Mouse (Mus musculus): Measurements from ENCODE around the gene Gpd1. TPM values are rescaled to one million over a fixed set of nuclear protein-coding genes. Genes with fewer than 3 reads are reported as not detected.

Gpd1 gene
- 0.97 and 1.4 TPM in 2 replicates for polyA plus RNA-seq (2016; fragmentation: Nextera tagmentation; extraction: Ambion mirVana)

GRCm38 (mm10) chr15:99717386-99718334, at the start of gene Gpd1:
Gpd1 (plus strand) TSS chr15:99717515.
- Histone ChIP-seq H3K4me3 (no peak within 1 kb of the TSS), H3K27me3 (replicated peaks) (no peaks in the 10 kb centered on the region), H3K36me3 (peaks cover 59% of the 10 kb centered on the region), H3K4me2 (replicated peaks) (no peak within 1 kb of the TSS), H3K4me1 (peaks cover 16% of the 10 kb centered on the region), H3K9me3 (no peaks in the 10 kb centered on the region), H3K9ac (no peak within 1 kb of the TSS), H3K27ac (no peak within 1 kb of the TSS)
- WGBS, result 77% methylated on average over 26 of the region's 26 CpGs
- no peak for ATAC-seq (ENCODE audit: low FRiP score, low read depth)

- no peak overlapping the region for H3K4me2 ChIP-seq (replicated peaks)
- no peaks in the 10 kb centered on the region for H3K36me3 ChIP-seq
- H3K4me3 ChIP-seq, result no peak overlapping the region
- H3K4me1 ChIP-seq, result peaks cover 59% of the 10 kb centered on the region
- no peak for ATAC-seq (ENCODE audit: low FRiP score, low read depth)
- WGBS, result 99% methylated on average over 2 of the region's 2 CpGs
- H3K9ac ChIP-seq, result no peak overlapping the region
- H3K27ac ChIP-seq, result no peak overlapping the region
- no peaks in the 10 kb centered on the region for H3K9me3 ChIP-seq
- peaks cover 31% of the 10 kb centered on the region for H3K27me3 ChIP-seq (replicated peaks)
These were observed 49.8 kb upstream of the Gpd1 start for GRCm38 (mm10) chr15:99667544-99667943.

- peak overlapping the region; percentile 93 for H3K4me2 ChIP-seq (replicated peaks)
- H3K4me1 ChIP-seq, result peaks cover 68% of the 10 kb centered on the region
These were observed 48.4 kb upstream of the Gpd1 start for GRCm38 (mm10) chr15:99668881-99669280.

GRCm38 (mm10) chr15:99669392-99669791, 47.9 kb upstream of the Gpd1 start:
- Histone ChIP-seq H3K4me1 (peaks cover 66% of the 10 kb centered on the region), H3K9me3 (no peaks in the 10 kb centered on the region), H3K4me3 (no peak overlapping the region), H3K27ac (0 out of 2 replicates have a peak overlapping the region, but pooled peaks have one; percentile 74), H3K4me2 (replicated peaks) (peak overlapping the region; percentile 93), H3K9ac (0 out of 2 replicates have a peak overlapping the region, but pooled peaks have one; percentile 95), H3K27me3 (replicated peaks) (peaks cover 31% of the 10 kb centered on the region), H3K36me3 (peaks cover 4% of the 10 kb centered on the region; the same call in 1 of the 2 replicates)
- WGBS, result 0% methylated on average over 1 of the region's 1 CpGs
- no peak for ATAC-seq (ENCODE audit: low FRiP score, low read depth)

More at GRCm38 (mm10) chr15:99668881-99669280, 48.4 kb upstream of the Gpd1 start:
- H3K36me3 ChIP-seq, result peaks cover 2% of the 10 kb centered on the region; the same call in 1 of the 2 replicates
- H3K27ac ChIP-seq, result no peak overlapping the region
- H3K9ac ChIP-seq, result 0 out of 2 replicates have a peak overlapping the region, but pooled peaks have one; percentile 17
- whole genome bisulfite sequencing, result under 1% methylated on average over 12 of the region's 12 CpGs
- H3K27me3 ChIP-seq (replicated peaks), result peaks cover 31% of the 10 kb centered on the region
- H3K4me3 ChIP-seq, result no peak overlapping the region
- ATAC-seq (ENCODE audit: low FRiP score, low read depth), result no peak; the same call in 1 of the 2 replicates
- no peaks in the 10 kb centered on the region for H3K9me3 ChIP-seq

GRCm38 (mm10) chr15:99670154-99670821, 47.0 kb upstream of the Gpd1 start, which contains the start of gene Asic1:
Asic1 (plus strand) TSS chr15:99670368.
- ATAC-seq (ENCODE audit: low FRiP score, low read depth), result peak; percentile 39
- Histone ChIP-seq H3K27me3 (replicated peaks) (peaks cover 31% of the 10 kb centered on the region), H3K9me3 (no peaks in the 10 kb centered on the region), H3K4me1 (peaks cover 61% of the 10 kb centered on the region), H3K4me3 (peak within 1 kb of the TSS; percentile 78), H3K27ac (peak within 1 kb of the TSS; percentile 74), H3K36me3 (peaks cover 4% of the 10 kb centered on the region; the same call in 1 of the 2 replicates), H3K4me2 (replicated peaks) (peak within 1 kb of the TSS; percentile 93), H3K9ac (peak within 1 kb of the TSS; percentile 95)
- WGBS, result 2% methylated on average over 65 of the region's 74 CpGs

GRCm38 (mm10) chr15:99670964-99671670, 46.2 kb upstream of the Gpd1 start:
- WGBS, result 7% methylated on average over 14 of the region's 17 CpGs
- Histone ChIP-seq H3K27me3 (replicated peaks) (peaks cover 31% of the 10 kb centered on the region), H3K36me3 (peaks cover 4% of the 10 kb centered on the region; the same call in 1 of the 2 replicates), H3K9ac (peak overlapping the region; percentile 95), H3K9me3 (no peaks in the 10 kb centered on the region), H3K4me1 (peaks cover 59% of the 10 kb centered on the region), H3K4me2 (replicated peaks) (peak overlapping the region; percentile 93), H3K27ac (peak overlapping the region; percentile 74; the same call in 1 of the 2 replicates), H3K4me3 (peak overlapping the region; percentile 78)
- 0 out of 2 replicates have a peak, but pooled peaks have one; percentile 10 for ATAC-seq (ENCODE audit: low FRiP score, low read depth)

- Histone ChIP-seq H3K9me3 (no peaks in the 10 kb centered on the region), H3K36me3 (peaks cover 4% of the 10 kb centered on the region; the same call in 1 of the 2 replicates), H3K27me3 (replicated peaks) (peaks cover 31% of the 10 kb centered on the region), H3K4me3 (peak overlapping the region; percentile 78; the same call in 1 of the 2 replicates), H3K4me2 (replicated peaks) (peak overlapping the region; percentile 93), H3K27ac (no peak overlapping the region), H3K9ac (peak overlapping the region; percentile 95), H3K4me1 (peaks cover 58% of the 10 kb centered on the region)
- WGBS, result 75% methylated on average over 14 of the region's 14 CpGs
- ATAC-seq (ENCODE audit: low FRiP score, low read depth), result no peak
These were observed 45.5 kb upstream of the Gpd1 start for GRCm38 (mm10) chr15:99671783-99672182.

- WGBS, result 84% methylated on average over 3 of the region's 3 CpGs
- Histone ChIP-seq H3K4me2 (replicated peaks) (peak overlapping the region; percentile 40), H3K9me3 (no peaks in the 10 kb centered on the region), H3K36me3 (peaks cover 4% of the 10 kb centered on the region; the same call in 1 of the 2 replicates), H3K27ac (no peak overlapping the region), H3K4me3 (no peak overlapping the region), H3K4me1 (peaks cover 66% of the 10 kb centered on the region), H3K9ac (no peak overlapping the region), H3K27me3 (replicated peaks) (peaks cover 25% of the 10 kb centered on the region)
- ATAC-seq (ENCODE audit: low FRiP score, low read depth), result no peak
These were observed 42.4 kb upstream of the Gpd1 start for GRCm38 (mm10) chr15:99674866-99675265.

GRCm38 (mm10) chr15:99677089-99677488, 40.2 kb upstream of the Gpd1 start:
- peaks cover 3% of the 10 kb centered on the region; the same call in 1 of the 2 replicates for H3K27me3 ChIP-seq (replicated peaks)
- peak; percentile 85 for ATAC-seq (ENCODE audit: low FRiP score, low read depth)
- H3K4me1 ChIP-seq, result peaks cover 50% of the 10 kb centered on the region
- peak overlapping the region; percentile 66 for H3K27ac ChIP-seq
- 0 out of 2 replicates have a peak overlapping the region, but pooled peaks have one; percentile 33 for H3K9ac ChIP-seq
- H3K36me3 ChIP-seq, result peaks cover 4% of the 10 kb centered on the region; the same call in 1 of the 2 replicates
- 25% methylated on average over 8 of the region's 8 CpGs for WGBS
- peak overlapping the region; percentile 44 for H3K4me2 ChIP-seq (replicated peaks)
- no peak overlapping the region for H3K4me3 ChIP-seq
- H3K9me3 ChIP-seq, result no peaks in the 10 kb centered on the region

- H3K4me2 ChIP-seq (replicated peaks), result peak overlapping the region; percentile 14; the same call in 1 of the 2 replicates
- H3K4me1 ChIP-seq, result peaks cover 42% of the 10 kb centered on the region
- peaks cover 8% of the 10 kb centered on the region; the same call in 1 of the 2 replicates for H3K36me3 ChIP-seq
- no peak overlapping the region for H3K9ac ChIP-seq
- H3K9me3 ChIP-seq, result no peaks in the 10 kb centered on the region
- H3K4me3 ChIP-seq, result no peak overlapping the region
- no peak overlapping the region for H3K27ac ChIP-seq
- ATAC-seq (ENCODE audit: low FRiP score, low read depth), result 0 out of 2 replicates have a peak, but pooled peaks have one; percentile 52
- H3K27me3 ChIP-seq (replicated peaks), result 0 out of 2 replicates have a peak, but pooled peaks cover 3% of the 10 kb centered on the region
- WGBS, result 14% methylated on average over 13 of the region's 13 CpGs
These were observed 39.1 kb upstream of the Gpd1 start for GRCm38 (mm10) chr15:99678063-99678800.

Data from neural tube, embryonic 12.5 days (tissue).